Comparison of ENCODE assay signal across 8 mouse cellular contexts in genomic region chr15:89452906-89453864, GRCm38 (mm10). TPM values are rescaled to one million over a fixed set of nuclear protein-coding genes. Genes with fewer than 3 reads are reported as not detected.
DNase-seq lines count a peak whose midpoint lies in the region; ATAC-seq and TF ChIP-seq lines count a peak whose summit lies in the region.

No protein-coding gene starts in this region.

- no peak for DNase-seq in left cerebral cortex, adult 2 months (ENCODE audit: extremely low spot score in 1 of 2, low spot score in 2 of 2)
- no peak for DNase-seq in left cerebral cortex, adult 11 months (ENCODE audit: low spot score)
- DNase-seq in embryo, embryonic 10 days (ENCODE audit: low spot score), result peak; percentile 82
- peak; percentile 48 for DNase-seq in lung, postnatal 25 days (ENCODE audit: low spot score)
- DNase-seq in retina, postnatal 1 day, result peak; percentile 71
- DNase-seq in left cerebral cortex, postnatal 14 days (ENCODE audit: low spot score in 2 of 2), result no peak

- no peaks in the 10 kb centered on the region for H3K36me3 ChIP-seq in heart, embryonic 14.5 days (ENCODE audit: control insufficient read depth, insufficient read depth, low read length)
- no peaks in the 10 kb centered on the region for H3K36me3 ChIP-seq in kidney, embryonic 16.5 days (ENCODE audit: insufficient read depth, low read length)

- 3% methylated on average over 18 of the region's 24 CpGs for WGBS in heart, embryonic 14.5 days
- WGBS in kidney, embryonic 16.5 days, result 4% methylated on average over 24 of the region's 24 CpGs

- peaks cover 6 to 9% of the 10 kb centered on the region in 2 experiments; a peak in 3 of 4 replicates for H3K4me1 ChIP-seq in heart, embryonic 14.5 days (ENCODE audit: control insufficient read depth in 2 of 2, insufficient read depth in 2 of 2, low read length in 2 of 2)
- H3K4me1 ChIP-seq in kidney, embryonic 16.5 days (ENCODE audit: insufficient read depth, low read length), result peaks cover 13% of the 10 kb centered on the region

- peak overlapping the region; percentile 96 for H3K27ac ChIP-seq in left cerebral cortex, adult 2 months
- no peak overlapping the region for H3K27ac ChIP-seq in heart, embryonic 14.5 days (replicated peaks in 1 of 2; ENCODE audit: control insufficient read depth in 1 of 2, insufficient read depth in 1 of 2, low read depth in 2 of 2, low read length in 2 of 2)
- H3K27ac ChIP-seq in kidney, embryonic 16.5 days (ENCODE audit: low read length), result no peak overlapping the region

- H3K4me2 ChIP-seq in heart, embryonic 14.5 days (ENCODE audit: low read length), result peak overlapping the region; percentile 75
- peak overlapping the region; percentile 89 for H3K4me2 ChIP-seq in kidney, embryonic 16.5 days (replicated peaks; ENCODE audit: low read depth, low read length)

- peak overlapping the region; percentile 81 for H3K4me3 ChIP-seq in left cerebral cortex, adult 2 months
- peak overlapping the region; percentile 32 to 41; a peak in 3 of 4 replicates for H3K4me3 ChIP-seq in heart, embryonic 14.5 days (ENCODE audit: control insufficient read depth in 1 of 2, insufficient read depth in 1 of 2, low read depth in 1 of 2, low read length in 2 of 2)
- H3K4me3 ChIP-seq in kidney, embryonic 16.5 days (ENCODE audit: low read length), result peak overlapping the region; percentile 52

- intact Hi-C loops in left cerebral cortex, adult 2 months (cut with DNase I), result loop anchor here (2.0 kb wide), 1 partner anchor 24 kb away; the partner anchor contains the start of genes C730034F03Rik, Chkb and Gm44502
- intact Hi-C loops in left cerebral cortex, postnatal 14 days (cut with DNase I), result no loop called here

- H3K27me3 ChIP-seq in heart, embryonic 14.5 days (ENCODE audit: control insufficient read depth, insufficient read depth, low read length), result peaks cover 61% of the 10 kb centered on the region
- peaks cover 20% of the 10 kb centered on the region for H3K27me3 ChIP-seq in kidney, embryonic 16.5 days (ENCODE audit: insufficient read depth, low read length)

- TF ChIP-seq CTCF in left cerebral cortex, adult 2 months (IDR thresholded peaks at IDR 0.05), result no peak

- no peaks in the 10 kb centered on the region for H3K9me3 ChIP-seq in heart, embryonic 14.5 days (ENCODE audit: control insufficient read depth, low read length)
- no peaks in the 10 kb centered on the region for H3K9me3 ChIP-seq in kidney, embryonic 16.5 days (ENCODE audit: low read length)

- ATAC-seq in heart, embryonic 14.5 days (ENCODE audit: insufficient number of reproducible peaks, insufficient read depth, low FRiP score, low read depth), result no peak
- ATAC-seq in kidney, embryonic 16.5 days (ENCODE audit: low FRiP score, low TSS enrichment), result peak; percentile 75

- no peak overlapping the region for H3K9ac ChIP-seq in heart, embryonic 14.5 days (ENCODE audit: low read length)
- no peak overlapping the region for H3K9ac ChIP-seq in kidney, embryonic 16.5 days (replicated peaks; ENCODE audit: low read length)

RNA-seq across cellular contexts. Expression of gene Mapk8ip2, which starts 0.5 kb away (rescaled TPM):
- 100 to 1,000 TPM; 227 to 234 TPM for total RNA-seq in left cerebral cortex, adult 2 months (2021)
- polyA plus RNA-seq in heart, embryonic 14.5 days (2014; fragmentation: Nextera tagmentation; extraction: Ambion mirVana), result 0.41 and 0.42 TPM in 2 replicates
- 0.92 and 1.1 TPM in 2 replicates for polyA plus RNA-seq in kidney, embryonic 16.5 days (2015; fragmentation: Nextera tagmentation; extraction: Ambion mirVana)
- 100 to 1,000 TPM; 187 to 201 TPM for total RNA-seq in left cerebral cortex, postnatal 14 days (2021)

RNA-seq across cellular contexts. Expression of gene Chkb, which starts 23.5 kb away (rescaled TPM):
- 10 to 100 TPM; 42.5 to 45.2 TPM for total RNA-seq in left cerebral cortex, adult 2 months (2021)
- polyA plus RNA-seq in heart, embryonic 14.5 days (2014; fragmentation: Nextera tagmentation; extraction: Ambion mirVana), result 68.9 and 75.0 TPM in 2 replicates
- polyA plus RNA-seq in kidney, embryonic 16.5 days (2015; fragmentation: Nextera tagmentation; extraction: Ambion mirVana), result 57.6 and 64.3 TPM in 2 replicates
- total RNA-seq in left cerebral cortex, postnatal 14 days (2021), result 10 to 100 TPM; 41.1 to 41.6 TPM

RNA-seq across cellular contexts. Expression of gene Gm44502, which starts 23.7 kb away (rescaled TPM):
- not detected for total RNA-seq in left cerebral cortex, adult 2 months (2021)
- 0.53 and 0.59 TPM in 2 replicates for polyA plus RNA-seq in heart, embryonic 14.5 days (2014; fragmentation: Nextera tagmentation; extraction: Ambion mirVana)
- polyA plus RNA-seq in kidney, embryonic 16.5 days (2015; fragmentation: Nextera tagmentation; extraction: Ambion mirVana), result 0.33 TPM in 1 of 2 replicates, not detected in the other
- total RNA-seq in left cerebral cortex, postnatal 14 days (2021), result not detected

RNA-seq across cellular contexts. Expression of gene C730034F03Rik, which starts 23.8 kb away (rescaled TPM):
- total RNA-seq in left cerebral cortex, adult 2 months (2021), result 1 to 10 TPM; 2.2 to 2.7 TPM
- polyA plus RNA-seq in heart, embryonic 14.5 days (2014; fragmentation: Nextera tagmentation; extraction: Ambion mirVana), result 3.1 and 3.2 TPM in 2 replicates
- polyA plus RNA-seq in kidney, embryonic 16.5 days (2015; fragmentation: Nextera tagmentation; extraction: Ambion mirVana), result 2.8 and 5.0 TPM in 2 replicates
- total RNA-seq in left cerebral cortex, postnatal 14 days (2021), result 1 to 10 TPM; 1.9 to 2.3 TPM

RNA-seq across cellular contexts. Expression of gene Arsa, which starts 24.0 kb away (rescaled TPM):
- 10 to 100 TPM; 32.0 to 33.0 TPM for total RNA-seq in left cerebral cortex, adult 2 months (2021)
- polyA plus RNA-seq in heart, embryonic 14.5 days (2014; fragmentation: Nextera tagmentation; extraction: Ambion mirVana), result 12.5 and 14.1 TPM in 2 replicates
- polyA plus RNA-seq in kidney, embryonic 16.5 days (2015; fragmentation: Nextera tagmentation; extraction: Ambion mirVana), result 19.2 and 21.1 TPM in 2 replicates
- 10 to 100 TPM; 27.7 to 31.2 TPM for total RNA-seq in left cerebral cortex, postnatal 14 days (2021)

Comparison
In these comparisons a context has a peak if more than half of its experiments do, and no peak if none do; other contexts are left out.
1. DNase-seq: peak in embryo, embryonic 10 days (single experiment), lung, postnatal 25 days (single experiment) and retina, postnatal 1 day (single experiment); none in left cerebral cortex, adult 2 months (0 of 2), left cerebral cortex, adult 11 months (single experiment) and left cerebral cortex, postnatal 14 days (0 of 2).
2. Peak in every context shown above with its lines, with median percentiles within 50 percentile points of each other: H3K4me3 ChIP-seq.